Comparison of ENCODE assay signal across 8 mouse cellular contexts in the genomic region with DNA sequence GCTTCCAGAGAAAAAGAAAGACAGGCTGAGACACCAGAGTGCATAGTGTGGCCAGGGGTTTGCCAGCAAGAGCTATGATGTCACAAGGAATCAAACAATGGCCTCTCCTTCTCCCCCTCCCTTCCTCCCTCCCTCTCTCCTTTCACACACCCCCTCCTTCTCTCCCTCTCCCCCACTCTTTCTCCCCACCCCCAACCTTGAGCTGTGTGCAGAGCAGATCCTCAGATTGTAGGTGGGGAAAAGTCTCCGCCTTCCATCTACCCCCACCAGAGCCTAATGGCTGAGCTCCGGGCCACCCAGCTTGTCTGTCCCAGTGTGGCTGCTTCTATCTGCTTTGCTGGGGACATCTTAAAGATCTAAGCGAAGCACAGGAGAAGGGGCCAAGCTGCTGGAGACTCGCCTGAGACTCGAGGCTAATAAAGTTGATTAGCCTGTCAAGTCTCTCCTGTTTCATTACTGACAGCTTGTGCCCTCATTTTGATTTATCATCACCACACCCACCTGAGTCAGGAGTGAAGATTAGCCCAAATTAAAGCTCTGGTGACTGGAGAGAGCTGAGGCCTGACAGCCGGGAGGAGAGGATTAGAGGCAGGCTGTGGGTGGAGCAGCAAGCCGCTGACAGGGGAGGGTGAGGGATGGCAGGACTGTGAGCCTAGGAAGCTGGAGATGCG.
DNase-seq lines count a peak whose midpoint lies in the region; ATAC-seq and TF ChIP-seq lines count a peak whose summit lies in the region.

No protein-coding gene starts in this region.

- H3K4me1 ChIP-seq in kidney, postnatal 0 days (replicated peaks; ENCODE audit: insufficient read depth, low read length), result peaks cover 3% of the 10 kb centered on the region; the same call in 1 of the 2 replicates
- peaks cover 40% of the 10 kb centered on the region for H3K4me1 ChIP-seq in embryonic facial prominence, embryonic 10.5 days
- peaks cover 23% of the 10 kb centered on the region for H3K4me1 ChIP-seq in hindbrain, embryonic 13.5 days (replicated peaks)
- no peaks in the 10 kb centered on the region for H3K4me1 ChIP-seq in midbrain, postnatal 0 days (ENCODE audit: insufficient read depth, low read length)

- H3K9me3 ChIP-seq in kidney, postnatal 0 days (replicated peaks; ENCODE audit: low read length), result no peaks in the 10 kb centered on the region
- H3K9me3 ChIP-seq in embryonic facial prominence, embryonic 10.5 days, result no peaks in the 10 kb centered on the region
- H3K9me3 ChIP-seq in hindbrain, embryonic 13.5 days, result no peaks in the 10 kb centered on the region
- no peaks in the 10 kb centered on the region for H3K9me3 ChIP-seq in midbrain, postnatal 0 days (ENCODE audit: low read length)

- no peaks in the 10 kb centered on the region for H3K36me3 ChIP-seq in kidney, postnatal 0 days (ENCODE audit: insufficient read depth, low read length)
- H3K36me3 ChIP-seq in embryonic facial prominence, embryonic 10.5 days (replicated peaks), result no peaks in the 10 kb centered on the region
- no peaks in the 10 kb centered on the region for H3K36me3 ChIP-seq in hindbrain, embryonic 13.5 days
- H3K36me3 ChIP-seq in midbrain, postnatal 0 days (ENCODE audit: insufficient read depth, low read length), result no peaks in the 10 kb centered on the region

- H3K4me3 ChIP-seq in kidney, postnatal 0 days (replicated peaks; ENCODE audit: low read depth, low read length), result no peak overlapping the region
- peak overlapping the region; percentile 37 for H3K4me3 ChIP-seq in embryonic facial prominence, embryonic 10.5 days
- H3K4me3 ChIP-seq in hindbrain, embryonic 13.5 days, result no peak overlapping the region
- H3K4me3 ChIP-seq in midbrain, postnatal 0 days (ENCODE audit: low read depth, low read length), result no peak overlapping the region

- 6% methylated on average over 8 of the region's 8 CpGs for WGBS in kidney, postnatal 0 days
- 1% methylated on average over 8 of the region's 8 CpGs for WGBS in embryonic facial prominence, embryonic 10.5 days
- WGBS in hindbrain, embryonic 13.5 days, result 2% methylated on average over 8 of the region's 8 CpGs
- WGBS in midbrain, postnatal 0 days, result 8% methylated on average over 8 of the region's 8 CpGs

- H3K4me2 ChIP-seq in kidney, postnatal 0 days (ENCODE audit: low read length), result no peak overlapping the region
- peak overlapping the region; percentile 32 for H3K4me2 ChIP-seq in hindbrain, embryonic 13.5 days
- no peak overlapping the region for H3K4me2 ChIP-seq in midbrain, postnatal 0 days (ENCODE audit: low read depth, low read length, poor library complexity, severe bottlenecking)

- no peak for TF ChIP-seq CTCF in kidney, postnatal 0 days (IDR thresholded peaks at IDR 0.05; ENCODE audit: low read depth)
- no peak for TF ChIP-seq CTCF in midbrain, postnatal 0 days (IDR thresholded peaks at IDR 0.05)

- DNase-seq in kidney, postnatal 0 days (ENCODE audit: low spot score), result peak; percentile 87
- no peak for DNase-seq in kidney, postnatal 14 days
- peak; percentile 67 for DNase-seq in embryonic facial prominence, embryonic 10.5 days (ENCODE audit: low spot score)
- peak; percentile 70 for DNase-seq in midbrain, postnatal 0 days (ENCODE audit: low spot score)
- no peak for DNase-seq in thymus, postnatal 10 days (ENCODE audit: low spot score in 2 of 2)
- DNase-seq in spleen, postnatal 14 days (ENCODE audit: low spot score in 2 of 2), result no peak
- no peak for DNase-seq in adipocyte (ENCODE audit: low spot score)

- no peak overlapping the region for H3K27ac ChIP-seq in kidney, postnatal 0 days
- peak overlapping the region; percentile 72 for H3K27ac ChIP-seq in embryonic facial prominence, embryonic 10.5 days (replicated peaks)
- H3K27ac ChIP-seq in hindbrain, embryonic 13.5 days, result peak overlapping the region; percentile 61
- no peak overlapping the region for H3K27ac ChIP-seq in midbrain, postnatal 0 days (ENCODE audit: low read depth, low read length)

- H3K9ac ChIP-seq in kidney, postnatal 0 days (ENCODE audit: low read depth, low read length), result no peak overlapping the region
- no peak overlapping the region for H3K9ac ChIP-seq in hindbrain, embryonic 13.5 days
- H3K9ac ChIP-seq in midbrain, postnatal 0 days (replicated peaks; ENCODE audit: low read length, poor library complexity, severe bottlenecking), result no peak overlapping the region

- no peaks in the 10 kb centered on the region for H3K27me3 ChIP-seq in kidney, postnatal 0 days (ENCODE audit: insufficient read depth, low read length)
- H3K27me3 ChIP-seq in embryonic facial prominence, embryonic 10.5 days (replicated peaks; ENCODE audit: low read depth, poor library complexity, severe bottlenecking), result peaks cover 3% of the 10 kb centered on the region; the same call in 1 of the 2 replicates
- H3K27me3 ChIP-seq in hindbrain, embryonic 13.5 days, result no peaks in the 10 kb centered on the region
- no peaks in the 10 kb centered on the region for H3K27me3 ChIP-seq in midbrain, postnatal 0 days (ENCODE audit: insufficient read depth, low read length)

- ATAC-seq in kidney, postnatal 0 days (replicated peaks; ENCODE audit: low FRiP score, low read depth), result peak; percentile 76
- peak; percentile 64; the same call in 1 of the 2 replicates for ATAC-seq in hindbrain, embryonic 13.5 days (ENCODE audit: low FRiP score)
- ATAC-seq in midbrain, postnatal 0 days (ENCODE audit: low FRiP score), result no peak

Comparison
In these comparisons a context has a peak if more than half of its experiments do, and no peak if none do; other contexts are left out.
1. DNase-seq: peak in kidney, postnatal 0 days (single experiment), embryonic facial prominence, embryonic 10.5 days (single experiment) and midbrain, postnatal 0 days (single experiment); none in kidney, postnatal 14 days (single experiment), thymus, postnatal 10 days (0 of 2), spleen, postnatal 14 days (0 of 2) and adipocyte (single experiment).
2. H3K27ac ChIP-seq: peak in embryonic facial prominence, embryonic 10.5 days (single experiment) and hindbrain, embryonic 13.5 days (single experiment); none in kidney, postnatal 0 days (single experiment) and midbrain, postnatal 0 days (single experiment).